Mouse (Mus musculus) urinary bladder, postnatal 0 days (tissue): Measurements from ENCODE around the gene Mif4gd. TPM values are rescaled to one million over a fixed set of nuclear protein-coding genes. Genes with fewer than 3 reads are reported as not detected.

Source experiments
- polyA plus RNA-seq: library from polyadenylated mRNA; unstranded; fragments of >200 nt; fragmentation: Nextera tagmentation; extraction: Ambion mirVana; gene quantifications from 2 replicates; pipeline ENCODE4 v1.2.1, GENCODE M21; 2015

Mif4gd gene
- polyA plus RNA-seq = 39.6 and 43.5 TPM in 2 replicates

GRCm38 (mm10) chr11:115612410-115613137 lies at the start of gene Mif4gd:
Mif4gd (minus strand) TSS chr11:115612969.

GRCm38 (mm10) chr11:115627705-115628464 lies 15.1 kb upstream of the Mif4gd start, which contains the start of gene Slc25a19:
Slc25a19 (minus strand) TSS chr11:115628295.

GRCm38 (mm10) chr11:115603476-115604303 lies 9.1 kb downstream of the Mif4gd start, which contains the start of the genes Mrps7 and Gga3:
Mrps7 (plus strand) TSS chr11:115603925.
Gga3 (minus strand) TSS chr11:115604051.

GRCm38 (mm10) chr11:115564064-115564809 lies 48.5 kb downstream of the Mif4gd start, which contains the start of gene Nup85:
Nup85 (plus strand) TSS chr11:115564434.

Other genes starting within 250 kb of the Mif4gd start
- 11.1 and 12.8 TPM in 2 replicates for gene Hid1, start 245.2 kb downstream of the Mif4gd start, polyA plus RNA-seq
- 7.2 and 7.3 TPM in 2 replicates for gene Cdr2l, start 231.1 kb downstream of the Mif4gd start, polyA plus RNA-seq
- 131 and 132 TPM in 2 replicates for gene Mrpl58, start 209.2 kb downstream of the Mif4gd start, polyA plus RNA-seq
- gene Atp5h, start 193.0 kb downstream of the Mif4gd start, polyA plus RNA-seq = 784 and 794 TPM in 2 replicates
- 11.1 and 11.3 TPM in 2 replicates for gene Kctd2, start 192.8 kb downstream of the Mif4gd start, polyA plus RNA-seq
- not detected in 2 replicates for gene Trim80, start 172.4 kb downstream of the Mif4gd start, polyA plus RNA-seq
- gene Slc16a5, start 150.5 kb downstream of the Mif4gd start, polyA plus RNA-seq = 0.22 and 0.33 TPM in 2 replicates
- gene Armc7, start 137.3 kb downstream of the Mif4gd start, polyA plus RNA-seq = 4.4 and 5.6 TPM in 2 replicates
- gene Nt5c, start 121.1 kb downstream of the Mif4gd start, polyA plus RNA-seq = 85.1 and 95.3 TPM in 2 replicates
- 154 and 157 TPM in 2 replicates for gene Jpt1, start 98.6 kb downstream of the Mif4gd start, polyA plus RNA-seq
- 464 and 528 TPM in 2 replicates for gene Sumo2, start 76.7 kb downstream of the Mif4gd start, polyA plus RNA-seq
- gene Nup85, start 48.5 kb downstream of the Mif4gd start, polyA plus RNA-seq = 56.7 and 60.6 TPM in 2 replicates
- gene Mrps7, start 9.0 kb downstream of the Mif4gd start, polyA plus RNA-seq = 47.1 and 54.7 TPM in 2 replicates
- gene Gga3, start 8.9 kb downstream of the Mif4gd start, polyA plus RNA-seq = 8.4 TPM in 2 replicates
- 11.5 and 13.6 TPM in 2 replicates for gene Slc25a19, start 15.3 kb upstream of the Mif4gd start, polyA plus RNA-seq
- 51.7 and 54.6 TPM in 2 replicates for gene Grb2, start 95.6 kb upstream of the Mif4gd start, polyA plus RNA-seq
- 8.6 and 9.0 TPM in 2 replicates for gene Tmem94, start 152.5 kb upstream of the Mif4gd start, polyA plus RNA-seq
- 7.9 and 8.2 TPM in 2 replicates for gene Caskin2, start 200.7 kb upstream of the Mif4gd start, polyA plus RNA-seq
- gene Tsen54, start 201.8 kb upstream of the Mif4gd start, polyA plus RNA-seq = 16.5 and 18.5 TPM in 2 replicates
- gene Llgl2, start 211.1 kb upstream of the Mif4gd start, polyA plus RNA-seq = 21.2 and 21.8 TPM in 2 replicates
- gene Myo15b, start 245.4 kb upstream of the Mif4gd start, polyA plus RNA-seq = 0.22 and 0.26 TPM in 2 replicates